Mouse (Mus musculus) activated CD4-positive, CD25-positive, alpha-beta regulatory T cell, adult 4 months (primary cell): ENCODE data around the gene Ppp4c. TPM values are rescaled to one million over a fixed set of nuclear protein-coding genes. Genes with fewer than 3 reads are reported as not detected.
"Not testable (repeated sequence)": the region's sequence is repeated elsewhere in the genome, so short reads cannot be mapped to it uniquely, and the experiment has no call there.

ENCODE experiments used
- ATAC-seq: one replicate; pipeline ENCODE4 v1.8.0; 2017
- polyA plus RNA-seq, 2 experiments: library from polyadenylated mRNA; unstranded; fragments of 100-300 nt; shearing (Covaris generic); gene quantifications; one replicate each; pipeline ENCODE4 v1.2.1; 2017

The Ppp4c gene
- polyA plus RNA-seq, 2 experiments from 2014 or later, result 133 to 149 TPM

GRCm38 (mm10) chr7:126779983-126780970 lies 12.0 kb downstream of the Ppp4c start:
- ATAC-seq, result peak; percentile 28

DNA sequence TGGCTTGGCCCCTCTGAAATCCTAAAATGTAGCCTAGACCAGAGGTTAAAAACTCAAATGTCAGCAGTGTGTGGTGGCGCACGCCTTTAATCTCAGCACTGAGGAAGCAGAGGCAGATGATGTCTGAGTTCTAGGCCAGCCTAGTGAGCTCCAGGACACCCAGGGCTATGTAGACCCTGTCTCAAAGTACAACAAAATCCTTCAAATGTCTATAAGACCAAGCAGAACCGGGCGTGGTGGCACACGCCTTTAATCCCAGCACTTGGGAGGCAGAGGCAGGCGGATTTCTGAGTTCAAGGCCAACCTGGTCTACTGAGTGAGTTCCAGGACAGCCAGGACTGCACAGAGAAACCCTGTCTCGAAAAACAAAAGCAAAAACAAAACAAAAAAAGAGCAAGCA lies 13.2 kb downstream of the Ppp4c start:
- not testable (repeated sequence) for ATAC-seq

DNA sequence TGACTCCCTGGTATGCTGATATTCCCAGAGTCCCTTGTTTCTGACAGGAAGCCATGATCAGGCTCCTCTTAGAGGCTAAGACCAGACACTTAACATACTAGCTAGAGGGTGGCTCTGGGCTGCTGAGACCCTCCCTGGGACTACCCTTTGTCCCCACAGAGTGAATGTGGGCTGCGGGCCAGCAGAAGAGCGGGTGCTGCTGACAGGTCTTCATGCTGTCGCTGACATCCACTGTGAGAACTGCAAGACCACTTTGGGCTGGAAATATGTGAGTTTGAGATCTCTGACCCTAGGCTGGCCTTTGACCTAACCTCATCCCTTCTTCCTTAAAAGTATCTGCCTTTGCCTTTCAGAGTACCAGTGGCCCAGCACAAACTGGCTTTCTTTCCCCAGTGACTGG lies 14.1 kb downstream of the Ppp4c start:
- ATAC-seq, result no peak

DNA sequence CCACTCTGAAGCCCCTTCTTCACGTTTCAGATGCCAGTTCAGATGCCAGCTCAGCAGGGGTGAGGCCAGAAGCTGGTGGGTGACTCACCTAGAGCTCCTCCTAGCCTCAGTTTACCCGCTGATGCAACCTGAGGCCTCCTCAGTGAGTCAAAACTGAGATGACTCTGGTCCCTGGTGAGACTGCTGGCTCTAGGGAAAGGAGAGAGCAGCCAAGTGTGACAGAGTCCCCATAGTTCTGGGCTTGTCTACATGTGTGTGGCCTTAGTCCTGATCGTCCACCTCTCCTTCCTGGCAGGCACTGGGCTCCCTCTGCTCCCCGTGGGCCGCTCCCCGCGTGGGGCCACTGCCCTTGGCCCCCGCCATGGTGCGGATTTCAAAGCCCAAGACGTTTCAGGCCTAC lies 14.8 kb downstream of the Ppp4c start:
- ATAC-seq, result no peak

GRCm38 (mm10) chr7:126776598-126777057 lies 15.7 kb downstream of the Ppp4c start, which contains the start of gene Ypel3:
Gene Ypel3 (plus strand): TSS chr7:126776955.
- peak; percentile 89 for ATAC-seq

GRCm38 (mm10) chr7:126775978-126776234 lies 16.4 kb downstream of the Ppp4c start:
- no peak for ATAC-seq

DNA sequence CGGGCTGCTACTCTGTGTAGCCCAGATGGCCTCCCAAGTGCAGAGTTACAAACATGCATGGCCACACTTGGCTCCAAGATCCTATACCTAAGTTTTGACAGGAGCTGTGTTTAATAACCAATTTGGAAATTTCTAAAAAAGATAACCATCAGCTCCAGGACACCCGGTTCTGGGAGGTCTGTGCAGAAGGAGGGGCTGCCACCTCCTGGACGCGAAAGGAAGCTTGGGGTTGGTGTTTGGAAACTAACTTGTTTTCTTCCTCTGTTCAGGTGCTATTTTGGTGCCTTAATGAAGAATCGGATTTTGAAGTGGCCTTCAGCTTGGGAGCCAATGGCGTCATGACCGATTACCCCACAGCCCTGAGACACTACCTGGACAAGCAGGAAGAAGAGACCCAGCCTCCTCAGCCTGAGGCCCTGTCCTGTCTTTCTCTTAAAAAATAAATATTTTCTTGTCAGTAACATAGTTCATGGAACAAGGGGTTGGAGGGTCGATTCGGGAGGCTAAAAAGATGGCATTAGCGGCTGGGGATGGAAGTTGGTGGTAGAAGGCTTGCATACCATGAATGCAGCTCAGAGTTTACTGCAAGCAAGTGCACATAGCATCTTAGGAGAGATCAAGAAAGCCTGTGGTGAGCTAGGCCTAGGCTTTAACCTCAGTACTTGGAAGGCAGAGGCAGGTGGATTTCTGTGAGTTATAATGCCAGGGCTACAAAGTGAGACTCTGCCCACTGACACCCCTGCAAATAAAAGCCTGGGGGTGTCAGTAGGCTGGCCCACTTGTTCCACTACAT lies 16.9 kb downstream of the Ppp4c start:
- no peak for ATAC-seq

DNA sequence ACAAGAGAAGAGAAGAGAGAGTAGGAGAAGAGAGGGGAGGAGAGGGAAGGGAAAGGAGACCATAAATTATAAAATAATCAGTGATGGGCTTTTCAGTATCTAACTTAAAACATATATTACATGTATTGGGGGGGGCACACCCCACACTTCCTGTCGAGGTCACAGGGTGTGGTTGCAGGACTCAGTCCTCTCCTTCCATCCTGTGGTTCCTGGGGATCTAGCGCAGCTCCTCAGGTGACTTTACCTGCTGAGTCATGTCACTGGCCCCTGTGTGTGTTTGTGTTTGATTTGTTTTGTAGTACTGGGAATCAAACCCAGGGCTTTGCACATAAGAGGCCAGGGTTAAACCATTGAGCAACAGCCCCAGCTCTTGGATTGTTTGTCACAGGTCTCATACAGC lies 17.8 kb downstream of the Ppp4c start:
- peak; percentile 38 for ATAC-seq

- no peak for ATAC-seq
Measured at GRCm38 (mm10) chr7:126773351-126773750, 18.9 kb downstream of the Ppp4c start.

- no peak for ATAC-seq
Measured at GRCm38 (mm10) chr7:126770784-126771183, 21.5 kb downstream of the Ppp4c start.

- no peak for ATAC-seq
Measured at GRCm38 (mm10) chr7:126767001-126767400, 25.3 kb downstream of the Ppp4c start.

GRCm38 (mm10) chr7:126766201-126766600 lies 26.1 kb downstream of the Ppp4c start, which contains the start of gene Gdpd3:
Gene Gdpd3 (plus strand): TSS chr7:126766334.
- no peak for ATAC-seq

- no peak for ATAC-seq
Measured at GRCm38 (mm10) chr7:126765540-126765939, 26.8 kb downstream of the Ppp4c start.

GRCm38 (mm10) chr7:126762471-126763008 lies 29.8 kb downstream of the Ppp4c start:
- ATAC-seq, result no peak

- ATAC-seq, result no peak
Measured at GRCm38 (mm10) chr7:126761529-126762067, 30.7 kb downstream of the Ppp4c start.

- ATAC-seq, result no peak
Measured at GRCm38 (mm10) chr7:126760956-126761355, 31.3 kb downstream of the Ppp4c start.

DNA sequence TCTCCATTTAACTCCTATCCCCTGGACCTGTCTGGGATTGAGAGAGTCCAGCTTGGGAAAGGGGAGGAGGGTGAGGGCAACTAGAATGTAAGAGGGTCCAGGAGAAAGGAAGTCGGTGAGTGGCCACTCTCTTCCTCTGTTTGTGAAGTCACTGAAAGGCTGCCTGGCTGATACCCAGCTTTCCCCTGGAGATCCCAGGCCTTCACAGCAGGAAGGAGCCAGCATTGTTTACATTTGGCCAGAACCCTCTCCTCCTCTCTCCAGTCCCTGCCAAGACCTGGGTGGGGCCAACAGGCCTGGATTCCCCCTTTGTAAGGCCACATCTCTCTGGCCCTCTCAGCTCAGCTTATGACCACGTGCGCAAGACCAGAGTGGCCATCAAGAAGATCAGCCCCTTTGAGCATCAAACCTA lies 31.9 kb downstream of the Ppp4c start:
- no peak for ATAC-seq

GRCm38 (mm10) chr7:126759672-126760390 lies 32.5 kb downstream of the Ppp4c start:
- ATAC-seq, result no peak

- ATAC-seq, result peak; percentile 89
Measured at GRCm38 (mm10) chr7:126759050-126759671, 33.1 kb downstream of the Ppp4c start, which contains the start of gene Mapk3. Gene Mapk3 (plus strand): TSS chr7:126759601.

GRCm38 (mm10) chr7:126758539-126758938 lies 33.8 kb downstream of the Ppp4c start:
- ATAC-seq, result no peak

DNA sequence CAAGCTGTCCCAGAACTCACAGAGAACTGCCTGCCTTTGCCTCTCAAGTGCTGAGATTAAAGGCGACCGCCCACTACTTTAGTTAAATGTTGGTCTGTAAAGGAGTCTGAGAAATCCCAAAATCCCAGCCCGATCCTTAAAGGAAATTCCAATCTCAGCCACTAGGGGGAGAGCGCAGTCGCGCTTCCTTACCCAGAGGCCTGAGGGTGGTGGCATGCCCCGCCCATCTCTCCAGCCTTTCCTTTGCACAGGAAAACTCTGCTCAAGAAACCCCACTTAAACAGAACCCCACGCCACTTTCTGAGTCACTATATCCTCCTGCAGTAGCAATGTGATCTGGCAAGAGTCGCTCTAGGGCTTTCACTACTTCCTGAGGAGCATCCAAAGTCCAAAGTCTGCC lies 37.4 kb downstream of the Ppp4c start:
- ATAC-seq, result peak; percentile 38
